Mouse (Mus musculus) CH12.LX (cell line): ENCODE measurements around the gene Clptm1. TPM values are rescaled to one million over a fixed set of nuclear protein-coding genes. Genes with fewer than 3 reads are reported as not detected.

ENCODE experiments used
- DNase-seq: peaks from one replicate; pipeline ENCODE4 v3.0.0-alpha.2; 2013; ENCODE audit errors: extremely low read depth
- H3K27ac ChIP-seq: 2 replicates; pipeline ENCODE4 v1.5.1; 2012; ENCODE audit warnings: low read depth, mild to moderate bottlenecking, control low read depth, moderate library complexity; ENCODE audit not compliant: insufficient read depth
- H3K27me3 ChIP-seq: replicated peaks from 2 replicates; pipeline ENCODE3; 2012; ENCODE audit warnings: inconsistent platforms
- H3K36me3 ChIP-seq, 2 experiments: replicated peaks in 1 of 2; 2 replicates each; pipeline versions ENCODE3 to v1.6.1; 2012; ENCODE audit warnings: inconsistent platforms in 1 of 2, low read length in 1 of 2, mild to moderate bottlenecking in 1 of 2, mixed read lengths in 1 of 2, moderate library complexity in 1 of 2; ENCODE audit not compliant: control insufficient read depth in 1 of 2, insufficient read depth in 1 of 2
- H3K4me1 ChIP-seq, 2 experiments: 2 replicates each; pipeline ENCODE4 v1.6.1; 2012; ENCODE audit warnings: inconsistent platforms in 1 of 2, moderate library complexity in 1 of 2; ENCODE audit not compliant: insufficient read depth in 2 of 2, control insufficient read depth in 1 of 2
- H3K4me2 ChIP-seq: 2 replicates; pipeline ENCODE4 v1.6.1; 2012; ENCODE audit warnings: low read depth, mild to moderate bottlenecking, control low read depth; ENCODE audit not compliant: poor library complexity, insufficient read depth, severe bottlenecking
- H3K4me3 ChIP-seq, 3 experiments: fragments of 150-350 bp in 1 of 3; sonication (generic) in 1 of 3; replicated peaks in 1 of 3; 2 replicates each; pipeline versions ENCODE3 to v1.5.1; 2011 to 2012; ENCODE audit warnings: low read depth in 2 of 3, low read length in 2 of 3, mild to moderate bottlenecking in 2 of 3, moderate library complexity in 2 of 3, control low read depth in 1 of 3, improper control_type of control experiment in 1 of 3, inconsistent platforms in 1 of 3, mixed read lengths in 1 of 3; ENCODE audit not compliant: poor library complexity in 1 of 3
- H3K79me2 ChIP-seq: replicated peaks from 2 replicates; pipeline ENCODE4 v1.6.1; 2012; ENCODE audit warnings: mild to moderate bottlenecking, moderate library complexity; ENCODE audit not compliant: control insufficient read depth, poor library complexity, insufficient read depth, severe bottlenecking; ENCODE audit errors: extremely low read depth
- H3K9ac ChIP-seq: 2 replicates; pipeline ENCODE4 v1.6.1; 2012; ENCODE audit warnings: low read depth, mild to moderate bottlenecking, control low read depth, moderate library complexity; ENCODE audit not compliant: insufficient read depth
- H3K9me3 ChIP-seq: replicated peaks from 2 replicates; pipeline ENCODE3; 2012; ENCODE audit warnings: low read length, inconsistent platforms, mixed read lengths
- ELF1 ChIP-seq: IDR thresholded peaks from 2 replicates; pipeline ENCODE4 v1.6.1; 2014; ENCODE audit warnings: low read depth, mild to moderate bottlenecking, inconsistent platforms, low read length, improper control_type of control experiment
- ETS1 ChIP-seq: conservative IDR thresholded peaks from 2 replicates; pipeline ENCODE4 v1.6.1; 2012; ENCODE audit warnings: low read depth, mild to moderate bottlenecking, inconsistent platforms, low read length, improper control_type of control experiment, moderate library complexity
- GABPA ChIP-seq: IDR thresholded peaks from 2 replicates; pipeline ENCODE4 v1.6.1; 2012; ENCODE audit warnings: low read depth, low read length, improper control_type of control experiment, inconsistent platforms; ENCODE audit not compliant: insufficient replicate concordance
- HCFC1 ChIP-seq: IDR thresholded peaks from 2 replicates; pipeline ENCODE4 v1.6.1; 2012; ENCODE audit warnings: low read depth, mild to moderate bottlenecking, inconsistent platforms, low read length, improper control_type of control experiment
- MAZ ChIP-seq: IDR thresholded peaks from 2 replicates; pipeline ENCODE4 v1.6.1; 2012; ENCODE audit warnings: low read depth, mild to moderate bottlenecking, inconsistent platforms, low read length, improper control_type of control experiment, moderate library complexity
- MXI1 ChIP-seq: IDR thresholded peaks from 2 replicates; pipeline ENCODE4 v1.6.1; 2011; ENCODE audit warnings: mild to moderate bottlenecking, low read depth, low read length, improper control_type of control experiment
- NELFE ChIP-seq: IDR thresholded peaks from 2 replicates; pipeline ENCODE4 v1.6.1; 2011; ENCODE audit warnings: low read depth, low read length, improper control_type of control experiment
- POLR2AphosphoS2 ChIP-seq: IDR thresholded peaks from 2 replicates; pipeline ENCODE4 v1.6.1; 2011; ENCODE audit warnings: low read depth, low read length, improper control_type of control experiment
- TBP ChIP-seq: conservative IDR thresholded peaks from 2 replicates; pipeline ENCODE4 v1.6.1; 2011; ENCODE audit warnings: low read depth, low read length, improper control_type of control experiment
- ZC3H11A ChIP-seq: IDR thresholded peaks from 2 replicates; pipeline ENCODE4 v1.6.1; 2012; ENCODE audit warnings: low read depth, mild to moderate bottlenecking, inconsistent platforms, low read length, improper control_type of control experiment
- ZKSCAN1 ChIP-seq: IDR thresholded peaks from 2 replicates; pipeline ENCODE4 v1.6.1; 2012; ENCODE audit warnings: low read depth, inconsistent platforms, low read length, improper control_type of control experiment, borderline replicate concordance
- dilution Hi-C: fragments of 300-500 bp; cut with MboI; formaldehyde crosslinking; loops from 2 replicates; pipeline ENCODE4 v1.14.3; 2020; ENCODE audit warnings: low sequenced_read_pairs; ENCODE audit not compliant: extremely low pct_unique_long_range_greater_than_20kb, extremely low pct_ligation_motif_present
- in situ Hi-C: fragments of 300-500 bp; cut with MboI; formaldehyde crosslinking; loops from 3 replicates; pipeline ENCODE4 v1.14.3; 2019; ENCODE audit warnings: low sequenced_read_pairs, low pct_ligation_motif_present, low pct_unique_long_range_greater_than_20kb, mixed read lengths
- polyA plus RNA-seq: library from polyadenylated mRNA; unstranded; fragments of >175 nt; gene quantifications from 2 replicates; pipeline ENCODE4 v1.2.1, GENCODE M21; 2012; ENCODE audit warnings: low read depth; ENCODE audit not compliant: insufficient read length
- total RNA-seq, 2 experiments: library from RNA; depleted of rRNA; stranded (reverse); fragments of 300-350 nt in 1 of 2; fragments of >200 nt in 1 of 2; gene quantifications; 2 replicates each; pipeline ENCODE4 v1.2.3; 2012 to 2014

Gene Clptm1
- total and polyA plus RNA-seq, 3 experiments = 33.8 to 70.9 (median 43.6) TPM

DNA sequence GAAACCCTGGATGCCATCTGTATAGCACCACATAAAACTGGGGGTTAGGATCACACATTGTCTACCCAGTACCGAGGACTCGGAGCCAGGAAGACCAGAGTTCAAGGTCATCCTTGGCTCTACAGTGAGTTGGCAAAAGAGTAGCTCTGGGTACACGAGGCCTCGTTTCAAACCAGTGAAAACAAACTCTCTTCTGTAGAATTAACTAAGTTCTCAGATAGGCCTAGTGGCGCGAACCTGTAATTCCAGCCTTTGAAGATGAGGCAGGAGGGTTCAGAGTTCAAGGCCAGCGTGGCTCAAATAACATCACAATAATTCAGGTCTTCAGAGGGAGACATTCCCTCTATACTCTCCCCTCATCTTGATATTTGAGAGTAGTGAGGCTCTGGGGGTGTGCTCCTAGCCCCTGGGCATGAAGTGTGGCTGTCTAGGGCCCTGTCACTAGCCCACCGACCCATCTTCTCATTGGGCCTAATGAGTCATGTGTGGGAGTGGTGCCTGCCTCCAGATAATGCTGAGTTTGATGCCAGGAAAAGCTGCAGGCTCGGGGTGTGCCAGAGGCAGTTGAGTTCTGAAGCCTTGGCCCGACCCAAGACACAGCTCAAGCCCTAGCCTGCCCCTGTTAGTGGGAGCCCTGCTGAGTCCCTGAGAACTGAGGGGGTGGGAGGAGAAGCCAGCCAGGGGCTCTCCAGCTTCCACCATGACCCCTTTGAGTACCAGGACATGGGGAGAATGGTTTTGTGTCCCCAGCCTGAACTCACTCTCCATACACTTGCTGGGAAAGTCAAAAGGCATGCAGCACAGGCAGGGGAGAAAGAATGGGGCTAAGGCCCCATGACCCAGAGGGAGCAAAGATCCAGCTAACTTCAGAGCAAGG lies 29.7 kb upstream of the Clptm1 start:
- Histone ChIP-seq H3K27ac (no peak overlapping the region), H3K36me3 (peaks cover 17 to 34% of the 10 kb centered on the region in 2 experiments), H3K4me2 (no peak overlapping the region), H3K79me2 (no peaks in the 10 kb centered on the region), H3K9ac (no peak overlapping the region), H3K9me3 (peaks cover 5% of the 10 kb centered on the region), H3K27me3 (no peaks in the 10 kb centered on the region), H3K4me1 (peaks cover 0 to 9% of the 10 kb centered on the region in 2 experiments; a peak in 2 of 4 replicates), H3K4me3 (no peak overlapping the region)
- DNase-seq = no peak
- TF ChIP-seq ZKSCAN1 = no peak
- TF ChIP-seq POLR2AphosphoS2 = no peak
- no peak for TF ChIP-seq ELF1
- no peak for TF ChIP-seq ZC3H11A
- no peak for TF ChIP-seq GABPA
- TF ChIP-seq MAZ = no peak
- TF ChIP-seq ETS1 = no peak
- TF ChIP-seq HCFC1 = no peak
- TF ChIP-seq MXI1 = no peak
- TF ChIP-seq TBP = no peak
- in situ Hi-C loops (no loop called here), dilution Hi-C loops (no loop called here)

DNA sequence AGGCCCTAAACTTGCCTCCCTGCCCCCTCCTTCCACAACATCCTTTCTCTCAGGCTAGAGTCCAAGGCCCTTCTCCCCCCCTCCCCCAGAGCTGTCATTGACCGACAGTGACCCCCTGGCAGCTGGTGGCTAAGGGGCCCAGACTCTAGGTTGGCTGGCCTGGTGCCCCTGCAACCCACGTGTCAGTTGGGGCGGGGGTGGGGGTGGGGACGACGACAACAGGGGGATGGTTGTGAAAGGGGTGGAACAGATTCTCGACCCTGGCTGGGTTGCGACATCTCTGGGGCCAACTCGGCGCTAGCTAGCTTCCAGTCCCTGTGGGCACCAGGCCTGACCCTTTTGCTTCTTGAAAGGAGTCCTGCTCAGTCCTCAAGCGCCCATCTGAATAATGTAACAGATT lies 28.6 kb upstream of the Clptm1 start:
- Histone ChIP-seq H3K4me2 (no peak overlapping the region), H3K9ac (no peak overlapping the region), H3K4me3 (no peak overlapping the region), H3K4me1 (no peaks in the 10 kb centered on the region), H3K9me3 (peaks cover 5% of the 10 kb centered on the region), H3K36me3 (peaks cover 12 to 24% of the 10 kb centered on the region in 2 experiments), H3K27me3 (no peaks in the 10 kb centered on the region), H3K27ac (no peak overlapping the region), H3K79me2 (no peaks in the 10 kb centered on the region)
- no peak for DNase-seq
- TF ChIP-seq NELFE = no peak
- TF ChIP-seq MXI1 = no peak
- TF ChIP-seq ZC3H11A = no peak
- dilution Hi-C loops = no loop called here
- in situ Hi-C loops = no loop called here
